Mouse (Mus musculus) gonadal fat pad, adult 2 months (tissue): ENCODE measurements at regions not wholly inside any gene's neighbourhood (a gene's known extent, or its start where the extent isn't known, plus 50 kb on each side); places are given as distances from the start of the nearest gene placed in this dataset.

Source experiments
- DNase-seq: peaks from one replicate; pipeline ENCODE4 v3.0.0-alpha.2; 2012; ENCODE audit warnings: low read depth

DNA sequence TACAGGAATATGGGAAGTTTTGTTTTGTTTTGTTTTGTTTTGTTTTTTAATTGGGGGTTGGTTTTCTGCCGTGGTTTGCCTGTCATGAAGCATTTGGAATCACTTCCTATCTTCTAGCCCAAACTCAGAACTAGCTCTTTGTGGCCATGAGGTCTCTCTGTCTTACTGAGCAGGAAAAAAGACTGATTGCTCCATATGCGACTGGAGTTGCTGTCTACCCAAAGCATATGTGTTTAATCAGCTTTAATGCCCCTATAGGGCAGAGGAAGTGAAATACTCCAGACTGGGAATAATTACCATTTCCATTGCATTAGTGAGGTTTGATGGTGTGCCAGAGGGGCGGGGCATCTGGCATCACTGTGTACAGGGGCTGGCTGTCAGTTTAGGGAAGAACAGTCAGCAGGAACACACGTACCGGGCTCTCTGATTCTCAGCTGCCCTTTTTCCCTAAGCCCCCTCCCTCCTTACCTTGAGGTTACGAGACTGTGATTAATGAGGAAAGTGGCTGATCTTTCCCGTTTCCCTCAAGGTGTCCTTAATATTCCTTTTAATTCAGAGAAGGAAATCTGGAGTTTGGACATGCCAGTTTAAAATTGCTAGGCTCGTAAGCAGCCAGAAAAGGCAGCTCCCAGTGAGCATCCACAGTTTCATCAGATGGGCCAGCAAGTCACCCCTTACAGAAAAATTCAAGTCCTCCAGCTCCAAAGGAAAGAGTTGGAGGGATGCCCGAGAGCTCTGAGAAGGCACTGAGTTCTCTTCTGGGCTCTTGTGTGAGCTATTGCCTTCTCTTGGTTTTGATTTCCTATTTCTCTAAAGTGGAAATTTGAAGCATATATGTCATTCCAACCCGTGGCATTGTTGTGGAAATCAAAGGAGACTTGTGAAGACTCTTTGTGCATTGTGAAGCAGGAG is 2482.1 kb upstream of the 5930422O12Rik start:
- DNase-seq: no peak

- DNase-seq: no peak
Observed at GRCm38 (mm10) chr8:30952818-30953217, 2475.7 kb upstream of the 5930422O12Rik start.

DNA sequence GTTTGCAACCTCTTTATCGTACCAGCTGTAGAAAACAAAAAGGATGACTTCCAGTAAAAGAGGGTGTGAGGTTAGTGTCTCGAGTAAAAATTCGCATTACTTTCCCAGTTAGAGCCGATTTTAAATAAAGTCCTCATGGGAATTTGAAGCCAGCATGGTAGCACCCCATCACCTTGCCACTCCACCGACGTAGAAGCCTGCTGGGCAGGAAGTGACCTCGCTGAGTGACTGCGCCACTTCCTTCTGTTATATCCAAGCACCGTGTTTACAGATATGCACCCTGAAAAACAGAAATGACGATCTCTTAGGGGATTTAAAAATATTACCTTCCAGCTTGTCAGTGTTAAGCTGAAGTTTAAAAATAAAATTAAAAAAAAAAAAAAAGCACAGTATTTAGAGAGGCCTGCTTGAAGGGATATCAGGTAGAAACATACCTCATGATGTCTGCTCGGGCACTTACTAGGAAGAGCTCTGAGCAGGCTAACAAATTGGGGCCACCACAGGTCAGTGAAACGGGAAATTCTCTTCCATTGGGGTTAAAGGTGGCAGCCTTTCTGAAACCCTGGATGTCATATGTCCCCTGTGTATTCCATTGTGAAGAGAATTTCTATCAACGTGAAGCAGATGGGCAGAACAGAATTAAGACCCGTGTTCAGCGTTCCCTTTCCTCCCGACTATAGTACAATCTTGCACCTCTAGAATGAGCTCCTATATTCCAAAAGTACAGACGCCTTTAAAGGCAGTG is 2468.9 kb upstream of the 5930422O12Rik start:
- no peak for DNase-seq

- no peak for DNase-seq
Observed at GRCm38 (mm10) chr8:30960486-30960885, 2468.0 kb upstream of the 5930422O12Rik start.

DNA sequence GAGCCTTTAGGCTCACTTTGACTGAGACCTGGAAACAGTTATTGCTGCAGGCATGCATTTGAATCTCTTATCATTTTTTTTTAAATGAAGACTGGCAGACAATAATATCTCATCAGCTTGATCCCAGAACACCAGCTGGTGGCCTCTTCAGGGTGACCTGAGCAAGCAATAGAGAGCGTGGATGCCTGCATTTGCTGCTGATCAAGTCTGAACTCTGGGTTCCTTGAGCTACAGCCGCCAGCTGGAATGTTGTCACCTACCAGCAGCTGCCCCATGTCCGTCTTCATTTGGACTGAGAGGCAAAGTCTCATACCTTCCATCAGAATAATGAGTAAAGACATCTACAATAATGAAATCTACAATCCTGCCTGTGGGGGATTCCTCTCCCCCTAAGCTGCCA is 2466.3 kb upstream of the 5930422O12Rik start:
- DNase-seq: no peak

DNA sequence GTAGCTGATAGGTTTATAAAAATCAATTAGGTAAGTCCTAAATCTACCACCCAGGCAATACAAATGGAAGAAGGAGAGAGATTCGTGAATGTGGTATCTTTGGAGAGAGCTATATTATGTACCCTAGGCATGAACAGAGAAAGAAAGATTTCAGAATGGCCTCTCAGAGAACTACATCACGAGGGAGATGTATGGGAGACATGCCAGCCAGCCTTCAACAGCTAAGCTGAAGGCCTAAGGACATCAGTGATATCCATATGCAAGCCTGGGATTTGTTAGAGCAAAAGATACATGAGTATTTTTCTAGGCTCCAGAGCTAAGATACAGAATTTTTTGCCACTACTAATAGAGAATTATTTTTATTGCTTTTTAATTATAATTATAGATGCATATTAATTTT is 2445.7 kb upstream of the 5930422O12Rik start:
- no peak for DNase-seq

DNA sequence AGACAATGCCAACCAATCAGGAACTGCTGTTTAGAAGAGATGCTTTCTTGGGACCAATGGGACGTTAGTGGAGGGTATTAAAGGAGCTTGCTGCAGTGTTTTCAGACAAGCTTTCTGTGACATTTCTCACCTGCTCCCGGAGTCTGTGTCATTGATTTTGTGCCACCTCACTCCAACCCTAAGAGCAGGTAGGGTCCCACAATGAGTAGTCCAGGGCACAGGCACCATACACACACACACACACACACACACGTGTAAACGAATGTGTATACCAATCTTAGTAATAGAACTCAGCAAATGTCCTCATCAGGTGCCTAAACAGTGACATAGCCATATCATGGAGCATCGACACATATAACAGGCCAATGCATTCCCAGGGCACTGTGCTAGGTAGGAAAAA is 2440.5 kb upstream of the 5930422O12Rik start:
- DNase-seq: no peak

DNA sequence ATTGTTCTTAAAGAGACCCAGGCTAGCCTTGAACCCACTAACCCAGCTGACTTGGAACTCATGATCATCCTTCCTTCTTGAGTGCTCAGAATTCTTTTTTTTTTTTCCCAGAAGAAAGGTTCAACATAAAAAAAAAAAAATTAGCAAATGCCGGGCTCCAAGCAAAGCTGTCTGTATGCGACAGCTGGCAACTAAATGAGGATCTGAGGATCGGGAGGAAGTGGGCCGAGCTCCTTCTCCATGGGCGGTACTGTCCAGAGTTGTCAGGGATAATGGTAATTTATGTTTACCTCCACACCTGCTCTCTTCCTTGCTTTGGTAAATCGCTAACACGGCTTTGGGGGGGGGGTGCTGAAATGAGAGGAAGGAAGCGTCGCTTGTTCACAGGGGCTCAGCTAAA is 2429.9 kb upstream of the 5930422O12Rik start:
- no peak for DNase-seq

DNA sequence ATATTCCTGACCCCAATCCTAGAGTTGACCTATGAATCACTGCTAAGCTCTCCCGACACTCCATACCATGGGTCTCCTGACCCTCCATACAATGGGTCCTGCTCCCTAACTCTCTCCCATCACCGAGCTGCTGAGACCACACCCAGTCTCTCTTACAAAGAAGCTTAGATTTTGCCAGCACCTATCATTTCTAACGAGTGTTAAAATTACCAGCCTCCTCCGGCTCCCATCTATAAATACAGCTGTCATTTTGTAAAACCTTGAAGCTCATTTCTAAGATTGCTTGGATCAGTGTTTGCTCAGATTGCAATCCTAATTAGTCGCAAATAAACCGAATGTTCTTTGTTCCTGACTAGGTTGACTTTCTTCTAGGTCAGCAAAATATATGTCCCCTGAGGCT is 2428.4 kb upstream of the 5930422O12Rik start:
- no peak for DNase-seq

DNA sequence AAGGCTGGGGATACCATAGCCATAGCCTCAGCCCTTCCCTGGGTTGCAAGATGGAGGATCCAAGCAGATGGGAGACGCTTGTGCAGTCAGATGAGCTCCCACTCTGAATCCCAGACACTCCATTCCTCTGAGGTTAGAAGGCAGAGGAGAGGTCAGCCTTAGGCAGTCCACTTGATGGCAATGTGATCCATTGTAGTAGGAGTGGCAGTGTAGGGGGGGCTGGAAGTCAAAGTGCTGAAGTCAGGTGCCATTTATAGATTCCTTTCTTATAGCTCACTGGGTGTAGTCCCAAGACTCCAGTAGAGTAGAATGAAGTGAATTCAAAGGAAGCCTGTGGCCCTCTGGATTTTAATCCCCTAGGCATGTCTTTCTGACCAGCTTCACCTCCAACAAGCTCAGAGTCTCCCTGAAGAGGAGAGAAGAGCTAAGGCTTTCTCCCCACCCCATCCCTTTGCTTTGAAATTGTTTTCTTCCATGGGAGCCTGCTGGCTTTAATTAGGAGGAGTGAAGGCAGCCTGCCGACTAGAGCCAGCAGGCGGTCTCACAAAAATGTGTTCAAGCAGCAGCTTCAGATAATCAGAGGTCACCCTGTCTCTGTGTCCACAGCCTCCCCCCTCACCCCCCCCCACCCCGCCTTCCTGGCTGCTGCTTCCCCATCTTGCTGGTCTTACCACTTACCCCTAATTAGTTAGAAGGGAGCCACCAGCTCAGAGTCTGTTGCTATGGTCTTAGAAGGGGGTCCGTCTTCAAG is 2426.4 kb upstream of the 5930422O12Rik start:
- no peak for DNase-seq

- no peak for DNase-seq
Observed at GRCm38 (mm10) chr8:31008309-31008708, 2420.2 kb upstream of the 5930422O12Rik start.

DNA sequence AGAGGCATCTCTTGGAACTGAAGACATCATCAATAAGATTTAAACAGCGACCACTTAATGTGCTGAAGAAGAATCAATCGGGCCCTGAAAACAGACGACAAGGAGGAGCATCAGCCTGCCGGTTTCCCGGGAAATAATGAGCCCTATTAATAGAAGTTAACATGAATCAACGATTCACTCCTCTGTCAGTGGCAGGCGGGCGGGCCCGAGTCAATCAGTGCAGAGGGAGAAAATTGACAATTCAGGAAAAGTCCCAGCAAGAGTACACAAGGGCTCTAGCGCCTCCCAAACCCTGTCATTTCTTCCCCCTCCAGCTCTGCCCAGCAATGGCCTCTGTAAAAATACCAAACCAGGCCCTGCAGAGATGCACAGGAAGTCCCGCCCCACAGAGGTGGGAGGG is 2416.4 kb upstream of the 5930422O12Rik start:
- no peak for DNase-seq

DNA sequence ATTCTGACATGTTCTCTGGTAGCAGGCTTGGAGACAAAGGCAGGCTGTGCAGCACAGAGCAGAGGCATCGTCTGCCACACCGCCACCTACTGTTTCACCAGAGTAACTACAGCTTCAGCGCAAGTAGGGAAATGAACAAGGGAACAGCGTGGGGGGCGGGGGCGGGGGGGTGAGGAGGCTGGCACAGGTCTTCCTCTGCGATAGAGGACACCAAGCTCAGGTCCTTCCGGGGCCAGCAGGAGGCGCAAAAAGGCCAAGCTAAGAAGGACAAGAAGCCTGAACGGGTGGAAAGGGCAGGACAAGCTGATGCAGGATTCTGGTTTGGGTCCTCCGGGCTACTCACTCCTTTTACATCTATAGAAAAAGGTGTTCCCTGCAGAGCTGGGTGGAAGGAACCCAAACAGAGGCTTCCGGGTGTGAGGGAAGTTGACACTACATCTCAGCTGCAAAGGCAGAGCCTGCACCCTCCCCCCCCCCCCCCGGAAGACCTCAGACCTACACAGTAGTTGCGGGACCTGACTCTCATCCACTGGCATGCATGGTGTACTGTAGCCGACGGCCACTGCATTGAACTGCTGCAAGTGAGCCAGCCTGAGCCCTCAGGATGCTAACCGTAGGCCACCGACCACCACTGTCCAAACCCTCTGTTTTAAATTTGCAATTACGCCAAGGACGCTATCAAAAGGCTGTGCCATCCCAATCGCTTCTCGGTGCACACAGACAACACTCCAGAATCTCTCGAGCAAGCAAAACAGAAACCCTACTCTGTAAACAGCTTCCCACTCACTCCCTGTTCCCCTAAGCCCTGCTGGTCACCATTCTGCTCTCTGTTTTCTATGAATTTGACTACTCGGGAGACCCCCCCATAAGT is 2396.6 kb upstream of the 5930422O12Rik start:
- no peak for DNase-seq

GRCm38 (mm10) chr8:31033281-31033680 is 2395.2 kb upstream of the 5930422O12Rik start:
- DNase-seq: peak; percentile 10

GRCm38 (mm10) chr8:31036892-31037291 is 2391.6 kb upstream of the 5930422O12Rik start:
- DNase-seq: no peak
